Mouse (Mus musculus): ENCODE results near the gene Socs7. TPM values are rescaled to one million over a fixed set of nuclear protein-coding genes. Genes with fewer than 3 reads are reported as not detected.
A peak's percentile ranks its signal among the peaks of the same experiment; 100 is the strongest.

The Socs7 gene
- polyA plus RNA-seq, 1 experiment from 2014 or later, result 3.6 TPM

GRCm38 (mm10) chr11:97331231-97332190 lies 30.8 kb upstream of the Socs7 start:
- no peak overlapping the region for H3K9ac ChIP-seq

GRCm38 (mm10) chr11:97333044-97333443 lies 29.3 kb upstream of the Socs7 start:
- Histone ChIP-seq H3K4me3 (no peak overlapping the region), H3K4me1 (peaks cover 28% of the 10 kb centered on the region), H3K9ac (no peak overlapping the region), H3K9me3 (no peaks in the 10 kb centered on the region), H3K27me3 (peaks cover 7% of the 10 kb centered on the region; the same call in 1 of the 2 replicates), H3K27ac (no peak overlapping the region), H3K4me2 (no peak overlapping the region), H3K36me3 (peaks cover 17% of the 10 kb centered on the region)
- WGBS, result 39% methylated on average over 9 of the region's 9 CpGs
- ATAC-seq (ENCODE audit: borderline replicate concordance, extremely low read depth, low FRiP score, low TSS enrichment), result no peak

More at GRCm38 (mm10) chr11:97331231-97332190, 30.8 kb upstream of the Socs7 start:
- peaks cover 18% of the 10 kb centered on the region for H3K4me1 ChIP-seq
- no peaks in the 10 kb centered on the region for H3K27me3 ChIP-seq
- H3K9me3 ChIP-seq, result no peaks in the 10 kb centered on the region
- 84% methylated on average over 12 of the region's 12 CpGs for WGBS
- peaks cover 28% of the 10 kb centered on the region for H3K36me3 ChIP-seq
- no peak for ATAC-seq (ENCODE audit: borderline replicate concordance, extremely low read depth, low FRiP score, low TSS enrichment)
- no peak overlapping the region for H3K27ac ChIP-seq
- H3K4me2 ChIP-seq, result no peak overlapping the region
- H3K4me3 ChIP-seq, result no peak overlapping the region

- Histone ChIP-seq H3K4me3 (no peak overlapping the region), H3K4me2 (no peak overlapping the region), H3K27me3 (peaks cover 7% of the 10 kb centered on the region; the same call in 1 of the 2 replicates), H3K4me1 (peaks cover 36% of the 10 kb centered on the region), H3K27ac (no peak overlapping the region), H3K36me3 (peaks cover 14% of the 10 kb centered on the region), H3K9me3 (no peaks in the 10 kb centered on the region), H3K9ac (no peak overlapping the region)
- WGBS, result 20% methylated on average over 1 of the region's 1 CpGs
- no peak for ATAC-seq (ENCODE audit: borderline replicate concordance, extremely low read depth, low FRiP score, low TSS enrichment)
Measured at GRCm38 (mm10) chr11:97333896-97334295, 28.5 kb upstream of the Socs7 start.

- H3K36me3 ChIP-seq, result peaks cover 9% of the 10 kb centered on the region; the same call in 1 of the 2 replicates
- no peak for ATAC-seq (ENCODE audit: borderline replicate concordance, extremely low read depth, low FRiP score, low TSS enrichment)
- H3K27me3 ChIP-seq, result peaks cover 7% of the 10 kb centered on the region; the same call in 1 of the 2 replicates
- 78% methylated on average over 9 of the region's 9 CpGs for WGBS
- no peak overlapping the region for H3K4me3 ChIP-seq
- H3K9ac ChIP-seq, result no peak overlapping the region
- H3K9me3 ChIP-seq, result no peaks in the 10 kb centered on the region
- H3K4me2 ChIP-seq, result no peak overlapping the region
- H3K27ac ChIP-seq, result no peak overlapping the region
- H3K4me1 ChIP-seq, result peaks cover 39% of the 10 kb centered on the region
Measured at GRCm38 (mm10) chr11:97334400-97334799, 28.0 kb upstream of the Socs7 start.

- Histone ChIP-seq H3K9ac (no peak overlapping the region), H3K27ac (no peak overlapping the region)
- no peak for ATAC-seq (ENCODE audit: borderline replicate concordance, extremely low read depth, low FRiP score, low TSS enrichment)
Measured at GRCm38 (mm10) chr11:97336238-97336637, 26.1 kb upstream of the Socs7 start.

GRCm38 (mm10) chr11:97336751-97337345 lies 25.5 kb upstream of the Socs7 start:
- WGBS, result 64% methylated on average over 14 of the region's 14 CpGs
- peaks cover 11% of the 10 kb centered on the region for H3K27me3 ChIP-seq

More at GRCm38 (mm10) chr11:97336238-97336637, 26.1 kb upstream of the Socs7 start:
- no peaks in the 10 kb centered on the region for H3K36me3 ChIP-seq
- no peak overlapping the region for H3K4me2 ChIP-seq
- peaks cover 11% of the 10 kb centered on the region for H3K27me3 ChIP-seq
- H3K9me3 ChIP-seq, result no peaks in the 10 kb centered on the region
- peaks cover 39% of the 10 kb centered on the region for H3K4me1 ChIP-seq
- no peak overlapping the region for H3K4me3 ChIP-seq
- 46% methylated on average over 6 of the region's 6 CpGs for WGBS

GRCm38 (mm10) chr11:97337363-97337762 lies 25.0 kb upstream of the Socs7 start:
- WGBS, result 84% methylated on average over 12 of the region's 12 CpGs
- ATAC-seq (ENCODE audit: borderline replicate concordance, extremely low read depth, low FRiP score, low TSS enrichment), result no peak
- Histone ChIP-seq H3K9ac (no peak overlapping the region), H3K27ac (no peak overlapping the region), H3K36me3 (no peaks in the 10 kb centered on the region), H3K4me2 (no peak overlapping the region), H3K9me3 (no peaks in the 10 kb centered on the region), H3K4me1 (peaks cover 39% of the 10 kb centered on the region), H3K4me3 (no peak overlapping the region), H3K27me3 (peaks cover 11% of the 10 kb centered on the region)

More at GRCm38 (mm10) chr11:97336751-97337345, 25.5 kb upstream of the Socs7 start:
- Histone ChIP-seq H3K4me2 (no peak overlapping the region), H3K27ac (no peak overlapping the region), H3K4me3 (no peak overlapping the region), H3K9ac (no peak overlapping the region), H3K9me3 (no peaks in the 10 kb centered on the region), H3K36me3 (no peaks in the 10 kb centered on the region), H3K4me1 (peaks cover 39% of the 10 kb centered on the region)
- ATAC-seq (ENCODE audit: borderline replicate concordance, extremely low read depth, low FRiP score, low TSS enrichment), result no peak

- Histone ChIP-seq H3K4me3 (peak overlapping the region; percentile 7), H3K27me3 (peaks cover 11% of the 10 kb centered on the region), H3K4me2 (peak overlapping the region; percentile 53), H3K36me3 (no peaks in the 10 kb centered on the region), H3K27ac (peak overlapping the region; percentile 86), H3K9me3 (no peaks in the 10 kb centered on the region), H3K9ac (peak overlapping the region; percentile 30), H3K4me1 (peaks cover 35% of the 10 kb centered on the region)
- peak; percentile 56 for ATAC-seq (ENCODE audit: borderline replicate concordance, extremely low read depth, low FRiP score, low TSS enrichment)
- 18% methylated on average over 21 of the region's 21 CpGs for WGBS
Measured at GRCm38 (mm10) chr11:97338302-97338976, 23.9 kb upstream of the Socs7 start.

GRCm38 (mm10) chr11:97338977-97339315 lies 23.4 kb upstream of the Socs7 start:
- 6% methylated on average over 17 of the region's 17 CpGs for WGBS
- peak overlapping the region; percentile 7 for H3K4me3 ChIP-seq
- H3K27ac ChIP-seq, result peak overlapping the region; percentile 86
- H3K9me3 ChIP-seq, result no peaks in the 10 kb centered on the region
- peak overlapping the region; percentile 30 for H3K9ac ChIP-seq
- H3K27me3 ChIP-seq, result peaks cover 11% of the 10 kb centered on the region
- H3K4me2 ChIP-seq, result peak overlapping the region; percentile 53
- ATAC-seq (ENCODE audit: borderline replicate concordance, extremely low read depth, low FRiP score, low TSS enrichment), result peak; percentile 41; the same call in 1 of the 2 replicates
- no peaks in the 10 kb centered on the region for H3K36me3 ChIP-seq
- H3K4me1 ChIP-seq, result peaks cover 35% of the 10 kb centered on the region

GRCm38 (mm10) chr11:97343175-97343574 lies 19.2 kb upstream of the Socs7 start:
- ATAC-seq (ENCODE audit: borderline replicate concordance, extremely low read depth, low FRiP score, low TSS enrichment), result no peak
- no peak overlapping the region for H3K9ac ChIP-seq
- H3K27ac ChIP-seq, result no peak overlapping the region

GRCm38 (mm10) chr11:97343619-97344018 lies 18.7 kb upstream of the Socs7 start:
- no peak overlapping the region for H3K9ac ChIP-seq
- peaks cover 15% of the 10 kb centered on the region for H3K4me1 ChIP-seq
- no peak; the same call in 1 of the 2 replicates for ATAC-seq (ENCODE audit: borderline replicate concordance, extremely low read depth, low FRiP score, low TSS enrichment)
- H3K4me2 ChIP-seq, result peak overlapping the region; percentile 31
- no peak overlapping the region for H3K4me3 ChIP-seq
- H3K9me3 ChIP-seq, result no peaks in the 10 kb centered on the region
- peaks cover 3% of the 10 kb centered on the region; the same call in 1 of the 2 replicates for H3K27me3 ChIP-seq
- no peaks in the 10 kb centered on the region for H3K36me3 ChIP-seq
- WGBS, result 27% methylated on average over 17 of the region's 17 CpGs
- H3K27ac ChIP-seq, result no peak overlapping the region

More at GRCm38 (mm10) chr11:97343175-97343574, 19.2 kb upstream of the Socs7 start:
- 26% methylated on average over 3 of the region's 8 CpGs for WGBS
- H3K27me3 ChIP-seq, result peaks cover 3% of the 10 kb centered on the region; the same call in 1 of the 2 replicates
- H3K36me3 ChIP-seq, result no peaks in the 10 kb centered on the region
- peak overlapping the region; percentile 31; the same call in 1 of the 2 replicates for H3K4me2 ChIP-seq
- H3K4me1 ChIP-seq, result peaks cover 19% of the 10 kb centered on the region
- H3K9me3 ChIP-seq, result no peaks in the 10 kb centered on the region
- no peak overlapping the region for H3K4me3 ChIP-seq

Measured in lung, embryonic 15.5 days (tissue).